Mouse (Mus musculus): ENCODE measurements around the gene Rnf212b.
A peak's percentile ranks its signal among the peaks of the same experiment; 100 is the strongest.

Rnf212b gene

DNA sequence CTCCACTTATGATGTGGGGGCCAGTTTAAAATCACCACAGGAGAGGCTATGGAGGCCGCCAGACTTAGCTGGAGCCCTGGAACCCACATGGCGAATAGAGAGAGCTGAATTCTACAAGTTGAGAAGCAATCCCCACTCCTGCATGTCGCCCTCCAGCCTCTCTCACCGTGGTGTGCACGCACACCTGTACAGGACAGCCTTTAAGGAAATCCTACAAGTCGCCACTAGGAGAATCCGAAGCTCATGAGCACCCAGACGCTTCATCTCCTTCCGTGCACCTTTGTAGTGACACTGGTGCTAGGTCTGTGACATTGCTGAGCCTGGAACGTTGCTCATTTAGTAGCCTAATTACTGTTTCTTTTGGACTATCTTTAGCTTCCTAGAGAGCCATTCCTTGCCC lies 14.3 kb upstream of the Rnf212b start:
- DNase-seq: no peak

DNA sequence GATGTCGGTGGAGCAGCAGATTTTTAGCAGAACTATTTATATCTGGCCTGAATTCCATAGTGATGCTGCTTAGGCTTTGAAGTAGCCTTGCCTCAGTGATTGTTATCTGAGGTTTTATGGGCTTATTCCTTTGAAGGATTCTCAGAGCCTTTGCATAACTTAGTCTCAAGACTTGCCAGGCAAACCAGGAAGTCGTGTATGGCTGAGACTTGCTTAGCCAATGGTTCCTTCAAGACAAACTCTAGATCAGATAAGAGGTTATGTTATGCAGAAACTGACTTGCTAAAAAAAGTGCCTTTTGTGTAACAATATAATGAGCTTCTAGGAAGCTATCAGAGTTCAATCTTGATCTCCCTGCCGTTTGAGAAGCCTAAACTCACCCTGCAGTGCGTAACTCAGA lies 11.5 kb upstream of the Rnf212b start:
- no peak for DNase-seq

DNA sequence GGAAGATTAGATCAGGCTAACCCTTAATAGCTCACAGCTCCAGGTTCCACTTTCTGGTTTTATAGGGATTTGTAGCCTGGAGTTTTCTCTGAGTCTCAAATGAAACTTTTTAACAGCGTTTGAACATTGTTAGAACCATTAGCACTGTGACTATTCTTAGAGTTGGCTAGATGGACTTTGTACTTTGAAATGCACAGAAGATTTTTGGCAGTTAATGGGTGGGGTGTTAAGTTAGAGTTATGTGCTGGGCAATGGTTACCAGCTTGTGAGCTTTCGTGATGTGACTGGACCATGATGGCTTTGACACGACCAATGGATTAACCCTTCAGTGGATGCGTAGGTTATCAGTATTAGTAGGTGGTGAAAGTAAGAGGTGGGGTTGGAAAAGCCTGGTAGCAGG lies 7.8 kb upstream of the Rnf212b start:
- DNase-seq: no peak

DNA sequence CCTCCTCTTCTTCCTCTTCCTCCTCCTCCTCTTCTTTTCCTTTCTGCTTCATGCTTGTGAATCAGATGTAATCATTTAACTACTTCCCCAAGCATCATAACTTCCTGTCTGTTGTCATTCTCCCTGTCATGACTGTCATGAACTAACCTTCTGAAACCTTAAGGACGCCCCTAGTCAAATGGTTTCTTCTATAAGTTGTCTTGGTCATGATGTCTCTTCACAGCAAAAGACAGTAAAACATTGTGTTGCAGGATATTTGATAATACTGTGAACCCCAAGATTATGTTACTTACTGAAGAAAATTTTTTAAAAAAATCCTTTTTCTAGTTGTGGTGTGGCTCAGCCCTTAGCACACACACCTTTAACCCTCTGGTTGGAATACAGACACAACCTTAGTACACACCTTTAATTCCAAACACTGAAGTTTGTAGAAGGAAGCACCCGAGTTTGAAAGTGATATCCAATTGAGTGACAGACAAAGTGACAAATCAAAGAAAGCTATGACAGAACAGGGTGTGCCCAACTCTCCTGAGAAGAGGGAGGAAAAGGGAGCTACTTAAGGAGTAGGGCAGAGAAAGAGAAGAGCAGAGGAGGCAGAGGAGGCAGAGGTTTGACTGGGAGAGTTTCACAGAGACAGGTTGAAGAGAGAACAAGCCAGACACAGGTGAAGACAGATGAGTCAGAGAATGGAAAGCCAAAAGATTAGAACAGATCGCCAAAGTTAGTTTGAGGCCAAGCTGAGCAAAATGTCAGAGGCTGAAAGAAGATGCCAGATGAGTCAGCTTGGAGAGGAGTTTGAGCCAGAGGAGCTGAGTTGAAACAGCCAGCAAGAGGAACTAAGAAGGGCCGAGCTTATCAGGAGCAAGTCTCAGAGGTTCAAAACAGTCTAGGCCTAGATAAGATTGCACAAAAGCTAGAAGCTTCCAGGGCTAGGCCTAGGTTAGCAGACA lies 4.9 kb upstream of the Rnf212b start:
- no peak for DNase-seq

DNA sequence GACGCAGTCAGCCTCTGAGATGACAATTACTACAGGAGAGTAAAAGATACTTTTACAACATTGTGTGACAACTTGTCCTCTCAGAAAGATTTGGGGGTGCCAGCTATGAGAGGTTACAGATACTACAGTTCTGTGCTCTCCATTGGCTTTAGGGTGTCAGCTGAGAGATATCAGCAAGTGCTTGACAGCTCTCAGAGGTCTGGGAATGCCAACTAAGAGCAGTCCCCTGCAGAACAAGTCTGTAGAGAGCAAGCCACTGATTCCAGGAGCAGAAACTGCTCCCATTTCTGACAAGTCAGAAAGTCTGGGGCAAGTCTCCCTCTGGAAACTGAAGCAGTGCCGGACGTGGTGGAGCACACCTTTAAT lies 4.3 kb upstream of the Rnf212b start:
- DNase-seq: no peak

DNA sequence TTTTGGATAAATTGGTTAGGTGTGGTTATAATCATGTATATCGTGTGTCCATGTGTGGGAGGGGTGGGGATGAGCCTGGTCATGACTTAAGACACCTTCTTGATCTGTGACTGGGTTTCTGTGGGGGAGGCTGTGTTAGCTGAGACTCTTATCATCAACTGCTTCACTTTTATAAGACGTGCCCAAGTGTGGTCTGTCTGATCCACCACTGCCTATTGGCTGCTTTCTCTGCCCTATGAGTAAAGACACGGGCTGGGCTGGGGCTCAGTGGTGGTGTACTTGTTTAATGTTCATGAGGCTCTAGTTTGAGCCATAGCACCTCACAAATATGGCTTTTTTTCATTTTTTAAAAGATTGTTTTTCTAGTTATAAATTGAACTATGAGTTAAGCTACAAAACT lies 1.8 kb downstream of the Rnf212b start:
- DNase-seq: no peak

DNA sequence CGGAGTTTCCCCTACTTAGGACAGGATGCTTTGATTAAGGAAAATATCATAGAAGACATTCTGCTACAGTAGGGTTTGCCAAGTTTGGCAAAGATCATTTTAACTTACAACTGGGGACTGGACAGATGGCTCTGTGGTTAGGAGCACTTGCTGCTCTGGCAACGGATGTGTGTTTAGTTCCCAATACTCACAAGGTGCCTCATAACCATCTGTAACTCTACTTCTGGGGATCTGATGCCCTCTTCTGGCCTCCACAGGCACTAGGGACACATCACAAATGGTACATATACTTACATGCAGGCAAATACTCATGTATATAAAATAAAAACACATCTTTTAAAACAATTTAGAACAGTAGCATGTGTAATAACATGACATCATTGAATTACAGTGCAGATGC lies 3.9 kb downstream of the Rnf212b start:
- DNase-seq: peak; percentile 56

DNA sequence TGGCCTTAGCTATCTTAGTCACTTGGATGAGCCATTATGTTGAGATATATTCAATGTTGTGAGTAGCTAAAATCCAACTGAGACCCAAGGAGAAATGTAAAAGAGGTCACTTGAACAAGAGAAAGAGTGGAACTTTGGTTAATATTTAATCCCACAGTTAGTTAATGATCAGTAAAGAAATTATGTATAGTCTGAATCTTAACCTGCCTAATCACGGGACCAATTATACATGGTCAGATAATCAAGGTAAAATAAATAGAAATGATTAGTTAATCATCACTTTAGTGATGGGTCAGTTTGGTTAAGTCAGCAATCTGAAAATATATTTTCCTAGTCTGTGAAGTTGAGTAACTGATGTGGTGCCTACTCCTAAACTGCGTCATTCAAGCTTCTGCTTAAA lies 8.4 kb downstream of the Rnf212b start:
- no peak for DNase-seq

DNA sequence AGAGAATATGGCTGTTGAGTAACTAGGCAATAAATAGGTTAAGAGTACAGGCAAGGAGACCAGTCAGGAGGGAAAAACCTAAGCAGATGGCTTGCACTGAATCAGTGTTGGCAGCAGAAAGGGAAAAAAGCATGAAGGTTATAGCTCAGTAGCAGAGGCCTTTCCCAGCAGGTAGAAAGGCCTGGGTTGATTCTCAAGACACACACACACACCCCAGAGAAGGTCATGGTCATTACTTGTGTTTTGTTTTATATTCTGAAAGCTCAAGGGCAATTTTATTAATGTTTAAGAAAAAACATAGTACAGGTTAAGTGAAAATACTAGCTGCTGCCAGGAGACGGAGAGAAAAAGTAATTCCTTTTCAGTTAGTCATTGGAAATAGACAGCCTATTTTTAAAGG lies 9.8 kb downstream of the Rnf212b start:
- peak; percentile 16 for DNase-seq

DNA sequence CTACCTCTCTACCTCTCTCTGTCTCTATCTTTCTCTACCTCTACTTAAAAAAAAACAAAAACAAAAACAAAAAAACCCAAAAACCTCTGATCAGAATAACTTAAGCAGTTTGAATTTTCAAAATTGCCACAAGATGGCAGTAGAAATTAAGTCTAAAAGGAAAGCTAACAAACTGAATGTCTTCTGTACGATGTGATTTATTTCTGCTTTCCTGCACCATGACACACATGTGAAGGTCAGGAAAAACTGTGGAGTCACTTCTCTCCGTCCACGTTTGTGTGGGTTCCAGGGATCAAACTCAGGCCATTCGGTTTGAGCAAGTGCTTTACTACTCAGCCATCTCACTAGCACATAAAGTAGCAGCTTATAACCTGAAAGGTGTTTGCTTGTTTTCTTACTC lies 29.5 kb downstream of the Rnf212b start:
- DNase-seq: peak; percentile 18

DNA sequence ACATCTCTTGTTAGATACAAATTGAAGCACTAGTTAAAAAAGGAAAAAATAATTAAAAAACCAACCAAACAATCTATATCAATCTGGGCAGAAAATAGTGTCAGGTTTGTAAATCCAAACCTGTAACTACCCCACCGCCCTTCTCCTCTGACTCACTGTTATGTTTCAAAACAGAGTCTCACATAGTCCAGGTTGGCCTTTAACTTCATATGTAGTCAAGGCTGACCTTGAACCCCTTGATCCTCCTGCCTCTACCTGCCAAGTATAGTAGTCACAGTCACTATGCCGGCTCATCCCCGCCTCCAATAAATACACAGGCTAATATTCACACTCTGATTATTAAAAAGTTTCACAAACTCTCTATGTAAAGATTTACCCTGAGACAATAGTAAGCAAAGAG lies 41.8 kb downstream of the Rnf212b start:
- no peak for DNase-seq

DNA sequence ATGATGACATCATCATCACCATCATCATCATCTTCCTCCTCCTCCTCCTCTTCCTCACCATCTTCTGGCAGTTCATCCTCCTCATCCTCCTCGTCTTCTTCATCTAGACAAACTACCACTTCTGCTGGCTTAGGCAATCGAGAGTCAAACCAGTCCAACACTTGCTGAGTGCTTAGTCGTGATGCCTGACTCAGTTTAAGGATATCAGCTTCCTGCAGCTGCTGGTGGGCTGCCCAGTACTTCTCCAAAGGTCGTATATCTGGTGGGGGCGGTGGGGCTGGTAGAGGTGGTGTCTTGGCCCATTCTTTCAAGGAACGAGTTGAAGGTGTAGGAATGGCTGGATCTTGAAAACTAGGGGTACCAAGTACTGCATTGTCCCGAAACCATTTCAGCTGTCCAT lies 42.8 kb downstream of the Rnf212b start:
- no peak for DNase-seq

DNA sequence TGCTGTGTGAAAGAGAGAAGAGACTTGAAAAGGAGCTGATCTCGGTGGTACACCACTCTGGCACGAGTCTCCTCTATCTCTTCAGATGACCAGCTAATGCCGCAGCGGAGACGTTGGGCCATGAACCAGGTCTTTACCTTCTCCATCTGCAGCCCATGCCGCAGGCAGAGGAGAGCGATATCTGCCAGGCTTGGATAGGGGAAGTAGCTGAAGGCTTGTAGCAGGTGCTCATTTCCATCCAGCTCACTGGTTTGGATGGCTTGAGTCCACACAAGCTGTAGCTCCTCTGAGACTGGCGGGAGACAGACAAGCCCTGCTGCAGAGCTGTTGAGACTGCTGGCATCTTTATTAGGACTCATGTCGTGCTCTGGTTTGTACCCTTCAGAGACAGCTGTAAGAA lies 44.0 kb downstream of the Rnf212b start:
- DNase-seq: no peak

DNA sequence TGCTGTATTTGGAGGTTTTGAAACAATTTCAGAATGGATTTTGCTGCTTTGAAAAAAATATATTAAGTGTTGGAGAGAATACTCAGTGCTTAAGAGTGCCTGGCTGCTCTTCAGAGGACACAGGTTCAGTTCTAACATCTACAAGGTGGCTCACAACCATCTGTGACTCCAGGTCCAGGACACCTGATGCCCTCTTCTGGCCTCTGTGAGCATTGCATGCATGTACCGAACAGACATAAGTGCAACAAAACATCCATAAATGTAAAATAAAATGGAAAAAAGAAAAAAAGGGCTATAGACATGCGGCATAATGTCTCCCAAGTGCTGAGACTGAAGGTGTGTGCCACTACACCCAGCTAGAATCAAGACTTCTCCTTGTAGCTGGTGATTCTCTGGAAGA lies 46.6 kb downstream of the Rnf212b start:
- DNase-seq: peak; percentile 80

DNA sequence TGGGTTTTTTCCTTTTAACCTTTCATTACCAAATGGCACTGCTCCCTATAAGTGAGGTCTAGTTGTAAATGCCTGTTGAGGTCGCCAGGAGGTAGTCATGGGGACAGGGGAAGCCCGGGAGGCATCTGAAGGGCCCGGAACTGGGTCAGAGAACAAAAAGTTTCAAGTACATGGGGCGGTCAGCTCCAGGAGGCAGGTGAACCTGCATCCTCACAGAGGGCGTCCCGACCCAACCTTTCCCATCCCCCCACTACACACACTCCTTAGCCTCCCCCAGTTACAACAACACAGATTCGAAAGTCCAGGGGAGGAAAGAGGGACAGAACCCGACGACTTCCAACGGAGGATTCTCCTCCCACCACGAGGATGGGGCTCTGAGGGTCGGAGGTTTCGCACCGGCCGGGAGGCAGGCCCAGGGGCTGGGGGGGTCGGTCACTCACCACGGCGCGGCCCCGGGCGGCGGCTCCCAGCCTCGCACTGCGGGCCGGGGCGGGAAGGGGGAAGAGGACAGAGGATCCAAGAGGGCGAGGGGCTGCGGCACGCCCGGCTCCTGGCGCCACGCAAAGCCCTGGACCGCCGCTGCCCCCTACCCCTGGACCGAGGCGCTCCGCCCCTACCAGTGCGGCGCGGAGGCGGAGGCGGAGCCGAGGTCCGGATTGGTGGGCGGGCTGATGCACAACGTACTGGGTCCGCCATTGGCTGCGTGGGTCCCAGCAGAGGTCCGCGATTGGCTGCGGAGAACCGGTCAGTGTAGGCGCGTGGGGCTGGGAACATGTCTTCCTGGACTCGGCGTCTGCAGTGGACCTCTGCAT lies 49.8 kb downstream of the Rnf212b start:
- DNase-seq: peak; percentile 97

DNA sequence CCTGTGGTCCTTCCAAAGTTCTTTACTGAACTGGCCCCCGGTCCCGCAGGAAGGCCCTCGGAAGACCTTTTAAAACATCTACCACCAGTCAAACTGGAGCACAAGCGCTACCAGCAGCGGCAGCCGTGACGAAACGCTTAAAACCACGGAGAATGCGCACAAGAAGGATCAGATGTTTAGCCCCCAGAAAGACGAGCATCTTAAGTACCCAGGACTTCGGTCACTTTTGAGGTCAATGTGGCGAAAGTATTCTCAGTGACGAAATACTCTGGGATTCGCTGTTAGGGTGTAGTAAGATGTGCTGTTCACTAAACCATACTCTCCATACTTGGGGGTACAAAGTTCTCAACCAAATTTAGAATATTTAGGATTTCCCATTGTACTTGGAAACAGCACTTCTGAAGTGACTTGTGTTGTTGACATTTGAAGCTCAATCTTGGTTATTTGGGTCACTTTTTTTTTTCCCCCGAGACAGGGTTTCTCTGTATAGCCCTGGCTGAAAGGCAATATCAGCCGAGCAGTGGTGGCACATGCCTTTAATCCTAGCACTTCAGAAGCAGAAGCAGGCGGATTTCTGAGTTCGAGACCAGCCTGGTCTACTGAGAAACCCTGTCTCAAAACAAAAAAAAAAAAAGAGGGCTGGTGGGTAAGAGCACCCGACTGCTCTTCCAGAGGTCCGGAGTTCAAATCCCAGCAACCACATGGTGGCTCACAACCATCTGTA lies 50.5 kb downstream of the Rnf212b start:
- DNase-seq: no peak

DNA sequence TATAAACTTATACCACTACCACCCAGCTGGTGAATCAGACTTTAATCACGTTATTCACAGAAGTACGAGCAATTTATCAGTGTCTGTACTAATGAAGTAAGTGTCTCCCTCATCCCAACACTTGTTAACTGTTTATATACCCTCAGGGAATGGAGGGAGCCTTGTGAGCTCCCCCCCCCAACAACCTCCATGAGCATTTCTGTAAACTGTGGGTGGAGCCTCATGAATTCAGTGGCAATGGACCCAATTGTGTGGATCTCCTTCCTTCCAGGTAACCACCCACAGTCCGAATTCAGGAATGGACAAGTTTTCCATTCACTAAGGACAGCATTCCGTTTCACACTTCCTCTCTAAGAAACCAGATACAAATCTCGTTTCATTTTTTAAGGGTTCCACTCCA lies 51.7 kb downstream of the Rnf212b start:
- DNase-seq: no peak

DNA sequence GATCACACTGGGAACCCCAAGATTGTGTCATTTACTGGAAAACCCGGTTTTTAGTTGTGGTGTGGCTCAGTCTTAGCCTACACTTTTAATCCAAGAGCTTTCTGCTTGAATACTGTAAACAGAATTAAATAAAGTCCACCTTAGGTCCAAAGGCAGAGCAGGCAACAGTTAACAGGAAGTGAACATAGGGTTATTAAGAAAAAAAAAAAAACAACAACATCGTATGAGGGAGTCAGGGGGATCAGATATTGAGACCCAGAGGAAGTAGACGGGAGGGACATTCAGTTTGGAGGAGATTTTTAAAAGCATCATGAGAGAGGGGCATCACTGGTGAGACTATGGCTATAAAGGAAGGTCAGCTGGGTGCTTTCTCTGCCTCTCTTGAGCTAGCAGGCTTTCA lies 52.3 kb downstream of the Rnf212b start:
- no peak for DNase-seq

DNA sequence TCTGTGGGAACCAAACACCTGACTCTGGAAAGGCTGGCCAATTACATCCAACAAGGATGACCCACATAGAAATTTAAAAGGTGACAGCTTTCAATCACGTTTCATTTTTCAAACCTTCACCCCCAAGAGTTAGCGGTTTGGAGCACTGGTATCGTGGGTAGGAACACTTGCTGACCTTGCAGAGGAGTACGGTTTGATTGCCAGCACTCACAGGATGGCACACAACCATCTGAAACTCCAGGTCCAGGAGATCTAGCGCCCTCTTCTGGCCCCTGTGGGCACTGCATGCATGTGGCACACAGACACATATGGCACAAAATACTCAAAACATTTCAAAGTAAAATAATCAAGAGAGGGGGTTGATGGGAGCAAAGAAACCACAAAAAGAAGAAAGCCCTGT lies 53.0 kb downstream of the Rnf212b start:
- no peak for DNase-seq

DNA sequence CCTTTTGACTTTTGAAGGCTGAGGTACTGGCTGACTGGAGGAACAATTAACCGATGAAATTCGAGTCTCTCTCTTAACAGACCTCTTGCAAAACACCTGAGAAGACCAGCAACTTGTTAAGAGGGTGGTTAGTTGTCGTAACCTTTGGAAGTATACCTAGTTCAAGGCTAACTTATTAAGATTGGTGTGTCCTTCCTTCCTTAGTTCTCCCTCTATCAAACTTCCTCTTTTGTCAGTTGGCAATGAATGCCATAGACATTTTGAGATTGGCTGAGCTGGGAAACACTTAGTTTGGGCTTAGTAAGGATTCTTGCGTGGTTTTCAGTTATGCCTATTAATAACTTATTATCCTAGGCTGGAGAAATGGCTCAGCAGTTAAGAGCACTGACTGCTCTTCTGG lies 54.1 kb downstream of the Rnf212b start:
- no peak for DNase-seq

DNA sequence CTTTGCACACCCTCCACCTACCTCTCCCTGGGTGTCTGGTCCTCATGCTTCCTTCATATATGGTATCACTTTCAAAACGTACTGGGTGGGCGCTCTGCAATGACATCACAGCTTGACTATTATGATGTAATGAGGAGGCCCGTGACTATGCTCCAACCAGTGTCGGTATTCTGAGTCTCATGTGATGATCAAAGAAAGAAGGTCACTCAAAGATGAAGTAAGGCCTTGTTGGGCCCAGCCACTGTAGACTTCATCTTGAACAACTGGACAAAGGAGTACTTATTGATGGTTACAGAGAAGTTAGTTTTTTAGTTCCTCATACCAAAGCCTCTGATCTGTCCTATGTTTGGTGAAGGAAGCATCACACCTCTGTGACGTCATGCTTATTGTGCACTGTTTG lies 56.9 kb downstream of the Rnf212b start, which contains the start of gene Homez:
Gene Homez (minus strand): TSS at position 101 of the 400 bp plus-strand sequence.
- no peak for DNase-seq

DNA sequence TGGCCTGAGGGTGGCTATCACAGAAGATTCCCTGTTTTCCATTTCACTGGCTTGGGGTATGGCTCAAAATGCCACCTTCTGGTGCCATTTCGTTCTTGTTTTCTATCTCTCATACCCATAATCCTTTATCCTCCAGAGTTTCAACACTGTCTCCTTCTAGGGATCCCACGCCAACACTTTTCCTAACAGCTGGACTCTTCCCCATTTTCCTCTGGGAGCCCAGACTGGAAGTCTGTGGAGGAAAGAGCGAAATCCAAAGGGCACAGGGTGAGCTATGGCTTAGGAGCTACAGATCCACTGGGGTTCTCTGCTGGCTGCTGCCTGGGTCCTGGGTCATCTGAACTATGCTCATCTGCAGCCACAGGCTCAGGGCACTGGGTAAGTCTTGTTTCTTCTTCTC lies 60.2 kb downstream of the Rnf212b start:
- DNase-seq: no peak

DNA sequence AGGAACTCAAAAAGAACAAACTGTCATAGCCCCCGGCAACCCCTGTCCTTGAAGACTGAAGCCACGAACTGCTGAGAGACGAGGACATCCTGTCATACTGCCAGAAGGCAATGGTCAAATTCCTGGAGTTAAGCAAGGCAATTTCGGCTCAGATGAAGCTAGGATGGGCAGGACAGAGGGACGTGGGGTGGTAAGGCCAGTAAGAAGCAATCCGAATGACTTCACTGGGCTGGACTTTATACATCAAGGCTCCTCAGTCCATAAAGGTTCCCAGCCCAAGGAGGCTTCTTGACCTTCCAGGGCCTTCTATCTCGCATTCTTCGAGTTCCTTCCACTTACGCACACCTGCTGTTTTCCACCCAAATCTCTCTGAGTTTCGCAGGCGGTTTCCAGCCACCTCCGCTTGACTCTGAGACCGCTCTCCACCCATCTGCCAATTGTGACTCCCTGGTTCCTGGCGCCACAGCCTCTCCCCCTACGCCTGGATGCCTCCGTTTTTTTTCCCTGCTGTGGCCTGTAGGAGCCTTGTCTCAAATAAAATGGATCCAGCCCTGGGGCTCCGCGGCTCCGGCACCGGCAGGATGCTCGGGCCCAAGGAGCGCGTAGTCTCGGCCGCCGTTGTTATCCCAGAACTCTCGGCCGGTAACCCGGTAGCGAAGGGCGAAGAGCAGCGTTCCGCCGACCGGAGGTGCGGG lies 62.0 kb downstream of the Rnf212b start:
- no peak for DNase-seq
